Mouse (Mus musculus) hindbrain, postnatal 0 days (tissue): ENCODE measurements at regions not wholly inside any gene's neighbourhood (a gene's known extent, or its start where the extent isn't known, plus 50 kb on each side); places are given as distances from the start of the nearest gene placed in this dataset.

Source experiments
- ATAC-seq: fragments of 200-750 bp; cut with Nextera tagmentation; 2 replicates; pipeline ENCODE4 v1.8.0; 2017; ENCODE audit warnings: mild to moderate bottlenecking, moderate TSS enrichment, moderate library complexity
- DNase-seq: peaks from one replicate; pipeline ENCODE4 v3.0.0-alpha.2; 2015; ENCODE audit warnings: low spot score
- H3K27ac ChIP-seq: fragments of 300-500 bp; sonication (generic); 2 replicates; pipeline ENCODE4 v1.5.1; 2014; ENCODE audit warnings: mild to moderate bottlenecking
- H3K27me3 ChIP-seq: fragments of 300-500 bp; sonication (generic); 2 replicates; pipeline ENCODE4 v1.6.1; 2014; ENCODE audit warnings: low read length, mixed read lengths; ENCODE audit not compliant: insufficient read depth
- H3K36me3 ChIP-seq: fragments of 300-500 bp; sonication (generic); 2 replicates; pipeline ENCODE4 v1.6.1; 2014; ENCODE audit warnings: low read length, mixed read lengths; ENCODE audit not compliant: insufficient read depth
- H3K4me1 ChIP-seq: fragments of 300-500 bp; sonication (generic); 2 replicates; pipeline ENCODE4 v1.6.1; 2014; ENCODE audit warnings: antibody characterized with exemption, low read length, mixed read lengths; ENCODE audit not compliant: insufficient read depth
- H3K4me2 ChIP-seq: fragments of 300-500 bp; sonication (generic); 2 replicates; pipeline ENCODE4 v1.6.1; 2014; ENCODE audit warnings: low read depth, mild to moderate bottlenecking, low read length, moderate library complexity, mixed read lengths
- H3K4me3 ChIP-seq: fragments of 300-500 bp; sonication (generic); 2 replicates; pipeline ENCODE4 v1.5.1; 2014; ENCODE audit warnings: low read length
- H3K9ac ChIP-seq: fragments of 300-500 bp; sonication (generic); replicated peaks from 2 replicates; pipeline ENCODE4 v1.6.1; 2014; ENCODE audit warnings: mild to moderate bottlenecking, low read length, moderate library complexity, mixed read lengths
- H3K9me3 ChIP-seq: fragments of 300-500 bp; sonication (generic); 2 replicates; pipeline ENCODE4 v1.6.1; 2016; ENCODE audit warnings: low read length, mixed read lengths
- CTCF ChIP-seq: IDR thresholded peaks from 2 replicates; pipeline ENCODE4 v1.5.1; 2016; ENCODE audit warnings: antibody characterized with exemption, control low read depth, low read depth
- WGBS: fragments of 180-500 bp; shearing (Covaris S2); extraction: QIAGEN DNeasy Blood & Tissue Kit; methylation state at CpG from one replicate; pipeline ENCODE4 v1.1.7; 2014; 5-methylcytosine and 5-hydroxymethylcytosine counted together

DNA sequence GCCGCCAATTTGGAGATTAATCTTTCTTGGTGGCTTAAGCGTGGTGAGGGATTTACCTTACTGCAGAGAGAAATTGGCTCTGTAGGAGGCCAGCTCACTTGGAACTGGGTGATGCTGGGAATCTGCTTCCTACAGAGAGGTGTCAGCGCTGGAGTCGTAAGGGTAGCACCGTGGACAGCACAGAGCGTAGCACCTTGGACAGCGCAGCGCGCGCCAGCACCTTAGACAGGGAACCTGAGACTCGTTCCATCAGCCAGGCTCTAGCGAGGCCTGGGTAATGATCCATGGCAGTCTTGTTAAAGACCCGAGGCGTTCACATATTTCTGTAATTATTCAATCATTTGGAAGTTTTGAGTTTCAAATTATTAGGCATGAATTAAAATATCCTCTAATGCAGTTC, 261.9 kb upstream of the Gjb5 start:
- Histone ChIP-seq H3K4me3 (no peak overlapping the region), H3K27ac (no peak overlapping the region), H3K4me2 (no peak overlapping the region), H3K4me1 (no peaks in the 10 kb centered on the region), H3K9ac (no peak overlapping the region), H3K9me3 (no peaks in the 10 kb centered on the region), H3K27me3 (no peaks in the 10 kb centered on the region), H3K36me3 (no peaks in the 10 kb centered on the region)
- TF ChIP-seq CTCF: no peak
- DNase-seq: peak; percentile 14
- 20% methylated on average over 14 of the region's 14 CpGs for WGBS
- no peak for ATAC-seq

DNA sequence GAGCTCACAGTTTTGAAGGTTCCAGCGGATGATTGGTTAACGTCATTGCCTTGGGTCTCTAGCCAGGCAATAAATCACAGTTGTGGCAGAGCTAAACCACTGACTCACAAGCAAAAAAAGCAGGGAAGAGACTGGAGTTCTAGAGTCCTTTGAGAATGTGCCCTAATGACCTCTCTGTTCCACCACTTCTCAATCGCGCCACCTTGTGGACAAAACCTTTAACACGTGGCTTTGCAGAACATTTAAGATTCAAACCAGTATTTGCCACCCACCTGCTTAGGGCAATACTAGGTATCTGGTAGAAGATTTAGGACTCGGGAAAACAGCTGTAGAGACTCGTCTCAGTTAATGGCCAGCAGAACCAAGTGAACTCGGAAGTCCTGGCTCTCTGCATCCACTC, 254.8 kb upstream of the Gjb5 start:
- ATAC-seq: no peak
- H3K27me3 ChIP-seq: no peaks in the 10 kb centered on the region
- no peak overlapping the region for H3K4me2 ChIP-seq
- 53% methylated on average over 8 of the region's 8 CpGs for WGBS
- H3K4me1 ChIP-seq: no peaks in the 10 kb centered on the region
- no peak overlapping the region for H3K4me3 ChIP-seq
- no peaks in the 10 kb centered on the region for H3K9me3 ChIP-seq
- H3K36me3 ChIP-seq: no peaks in the 10 kb centered on the region
- peak; percentile 51 for TF ChIP-seq CTCF
- H3K27ac ChIP-seq: no peak overlapping the region
- H3K9ac ChIP-seq: no peak overlapping the region
- peak; percentile 17 for DNase-seq

- no peak overlapping the region for H3K27ac ChIP-seq
- H3K36me3 ChIP-seq: no peaks in the 10 kb centered on the region
- H3K9me3 ChIP-seq: no peaks in the 10 kb centered on the region
- WGBS: 41% methylated on average over 8 of the region's 8 CpGs
- no peak overlapping the region for H3K4me3 ChIP-seq
- no peak for TF ChIP-seq CTCF
- peak; percentile 22 for DNase-seq
- H3K27me3 ChIP-seq: no peaks in the 10 kb centered on the region
- no peaks in the 10 kb centered on the region for H3K4me1 ChIP-seq
- H3K9ac ChIP-seq: no peak overlapping the region
- ATAC-seq: no peak
- no peak overlapping the region for H3K4me2 ChIP-seq
Observed at GRCm38 (mm10) chr4:127600919-127601318, 242.9 kb upstream of the Gjb5 start.

DNA sequence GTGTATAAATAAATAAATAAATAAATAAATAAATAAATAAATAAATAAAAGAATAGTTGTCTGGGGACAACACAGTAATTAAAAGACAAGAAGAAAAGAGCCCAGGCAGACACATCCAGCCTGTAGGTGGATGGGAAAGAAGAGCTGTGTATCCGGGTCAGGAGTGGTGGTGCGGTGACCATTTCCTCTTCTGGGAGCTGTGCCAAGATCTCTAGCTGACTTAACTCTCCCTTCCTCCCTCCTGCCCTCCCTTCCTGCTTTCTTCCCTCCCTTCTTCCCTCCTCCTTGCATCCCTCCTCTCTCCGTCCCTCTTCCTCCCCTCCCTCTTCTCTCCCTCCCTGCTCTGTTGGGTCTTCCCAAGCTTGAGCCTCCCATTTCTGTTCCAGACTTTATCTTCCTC, 240.6 kb upstream of the Gjb5 start:
- Histone ChIP-seq H3K4me2 (no peak overlapping the region), H3K4me3 (no peak overlapping the region), H3K4me1 (no peaks in the 10 kb centered on the region), H3K9ac (no peak overlapping the region), H3K27ac (no peak overlapping the region), H3K9me3 (no peaks in the 10 kb centered on the region), H3K27me3 (no peaks in the 10 kb centered on the region), H3K36me3 (no peaks in the 10 kb centered on the region)
- TF ChIP-seq CTCF: no peak
- WGBS: 32% methylated on average over 3 of the region's 3 CpGs
- DNase-seq: peak; percentile 23
- ATAC-seq: no peak

DNA sequence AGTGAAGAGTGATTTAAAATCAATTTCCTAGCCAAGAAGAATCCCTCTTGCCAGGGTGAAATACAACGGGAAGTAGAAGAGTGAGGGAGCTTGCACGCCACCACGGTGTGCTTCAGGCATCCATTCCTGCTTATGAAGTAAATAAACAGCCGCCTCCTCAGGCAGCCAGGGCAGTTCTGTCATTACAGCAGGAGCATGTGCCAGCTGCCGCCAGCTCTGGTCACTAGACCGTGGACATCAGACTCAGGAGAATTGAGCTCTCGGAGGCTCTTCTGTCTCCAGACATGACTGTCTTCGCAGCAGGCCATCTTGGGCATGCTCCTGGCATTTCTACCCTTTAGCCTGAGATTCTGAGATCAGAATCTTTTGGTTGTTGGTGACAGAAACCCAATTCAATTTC, 236.1 kb upstream of the Gjb5 start:
- no peak for ATAC-seq

GRCm38 (mm10) chr4:127591540-127591939, 233.6 kb upstream of the Gjb5 start:
- Histone ChIP-seq H3K27ac (no peak overlapping the region), H3K4me3 (no peak overlapping the region), H3K9me3 (no peaks in the 10 kb centered on the region), H3K36me3 (no peaks in the 10 kb centered on the region), H3K9ac (no peak overlapping the region), H3K4me2 (no peak overlapping the region), H3K27me3 (no peaks in the 10 kb centered on the region), H3K4me1 (no peaks in the 10 kb centered on the region)
- TF ChIP-seq CTCF: no peak
- ATAC-seq: no peak
- no peak for DNase-seq
- 48% methylated on average over 3 of the region's 3 CpGs for WGBS

More for the DNA sequence above, 236.1 kb upstream of the Gjb5 start:
- no peaks in the 10 kb centered on the region for H3K36me3 ChIP-seq
- no peak overlapping the region for H3K4me2 ChIP-seq
- H3K9me3 ChIP-seq: no peaks in the 10 kb centered on the region
- no peak overlapping the region for H3K27ac ChIP-seq
- H3K27me3 ChIP-seq: no peaks in the 10 kb centered on the region
- DNase-seq: peak; percentile 64
- WGBS: 47% methylated on average over 8 of the region's 8 CpGs
- no peaks in the 10 kb centered on the region for H3K4me1 ChIP-seq
- no peak overlapping the region for H3K4me3 ChIP-seq
- no peak for TF ChIP-seq CTCF
- H3K9ac ChIP-seq: no peak overlapping the region

GRCm38 (mm10) chr4:127586822-127587221, 228.8 kb upstream of the Gjb5 start:
- H3K27ac ChIP-seq: no peak overlapping the region
- 51% methylated on average over 4 of the region's 4 CpGs for WGBS
- no peak overlapping the region for H3K9ac ChIP-seq
- no peak for TF ChIP-seq CTCF
- no peaks in the 10 kb centered on the region for H3K27me3 ChIP-seq
- no peak overlapping the region for H3K4me3 ChIP-seq
- H3K4me2 ChIP-seq: no peak overlapping the region
- H3K36me3 ChIP-seq: no peaks in the 10 kb centered on the region
- DNase-seq (no peak), ATAC-seq (no peak)
- H3K9me3 ChIP-seq: no peaks in the 10 kb centered on the region
- no peaks in the 10 kb centered on the region for H3K4me1 ChIP-seq
